Mouse (Mus musculus) testis, postnatal 14 days (tissue): ENCODE measurements around the gene Kbtbd7.
"Not testable (repeated sequence)": the region's sequence is repeated elsewhere in the genome, so short reads cannot be mapped to it uniquely, and the experiment has no call there.

Source experiments
- DNase-seq: peaks from one replicate; pipeline ENCODE4 v3.0.0; 2021; ENCODE audit warnings: low spot score

The Kbtbd7 gene

DNA sequence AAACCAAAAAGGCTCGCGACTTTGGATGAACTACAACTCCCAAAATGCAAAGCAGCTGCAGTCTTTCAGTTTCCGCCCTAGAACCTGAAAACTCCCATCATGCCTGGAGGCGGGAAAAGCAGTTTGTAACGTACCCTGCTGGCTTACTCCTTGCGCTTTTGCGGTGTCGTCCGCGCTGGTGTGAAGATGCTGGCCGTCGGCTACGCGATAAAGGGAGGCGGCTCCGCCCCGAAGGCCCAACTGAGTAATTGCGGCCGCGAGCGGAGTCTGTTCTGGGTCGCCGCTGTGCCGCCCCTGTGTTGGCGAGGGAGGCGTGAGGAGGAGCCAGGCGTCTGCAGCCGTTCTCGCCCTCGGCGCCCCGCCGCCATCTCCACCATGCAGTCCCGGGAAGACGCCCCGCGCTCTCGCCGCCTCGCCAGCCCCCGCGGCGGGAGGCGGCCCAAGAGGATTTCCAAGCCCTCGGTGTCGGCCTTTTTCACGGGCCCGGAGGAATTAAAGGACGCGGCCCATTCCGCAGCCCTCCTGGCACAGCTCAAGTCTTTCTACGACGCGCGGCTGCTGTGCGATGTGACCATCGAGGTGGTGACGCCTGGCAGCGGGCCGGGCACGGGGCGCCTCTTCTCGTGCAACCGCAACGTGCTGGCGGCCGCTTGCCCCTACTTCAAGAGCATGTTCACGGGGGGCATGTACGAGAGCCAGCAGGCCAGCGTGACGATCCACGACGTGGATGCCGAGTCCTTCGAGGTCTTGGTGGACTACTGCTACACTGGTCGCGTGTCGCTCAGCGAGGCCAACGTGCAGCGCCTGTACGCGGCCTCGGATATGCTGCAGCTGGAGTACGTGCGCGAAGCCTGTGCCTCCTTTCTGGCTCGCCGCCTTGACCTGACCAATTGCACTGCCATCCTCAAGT lies 25.6 kb downstream of the Kbtbd7 start, which contains the start of gene Kbtbd6:
Gene Kbtbd6, plus strand, starts transcription at position 155 of the 910 bp plus-strand sequence.
- DNase-seq, result peak; percentile 88

- not testable (repeated sequence) for DNase-seq
Measured at GRCm38 (mm10) chr14:79452591-79452934, 26.3 kb downstream of the Kbtbd7 start.

GRCm38 (mm10) chr14:79460401-79460800 lies 34.1 kb downstream of the Kbtbd7 start:
- no peak for DNase-seq

- DNase-seq, result no peak
Measured at GRCm38 (mm10) chr14:79460988-79461387, 34.7 kb downstream of the Kbtbd7 start.

DNA sequence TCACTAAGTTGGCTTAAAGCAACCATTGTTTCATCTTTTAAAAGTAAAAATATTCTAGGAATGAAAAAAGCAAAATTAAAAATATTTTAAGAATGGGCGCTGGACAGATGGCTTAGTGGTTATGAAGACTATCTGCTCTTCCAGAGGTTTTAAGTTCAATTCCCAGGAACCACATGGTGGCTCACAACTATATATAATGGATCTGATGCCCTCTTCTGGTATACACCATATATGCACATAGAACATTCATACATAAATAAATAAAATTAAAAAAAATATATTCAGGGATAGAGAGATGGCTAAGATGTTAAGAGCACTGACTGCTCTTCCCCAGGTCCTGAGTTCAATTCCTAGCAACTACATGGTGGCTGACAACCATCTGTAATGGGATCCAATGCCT lies 39.3 kb downstream of the Kbtbd7 start:
- DNase-seq, result no peak

GRCm38 (mm10) chr14:79467621-79468020 lies 41.3 kb downstream of the Kbtbd7 start:
- peak; percentile 65 for DNase-seq

GRCm38 (mm10) chr14:79473384-79473783 lies 47.1 kb downstream of the Kbtbd7 start:
- no peak for DNase-seq
